Mouse (Mus musculus) 3T3-L1 (cell line): ENCODE measurements around the gene Atg2b.

Experiments
- DNase-seq: peaks from one replicate; pipeline ENCODE4 v3.0.0-alpha.2; 2015; ENCODE audit warnings: low read depth, low spot score

Atg2b gene

DNA sequence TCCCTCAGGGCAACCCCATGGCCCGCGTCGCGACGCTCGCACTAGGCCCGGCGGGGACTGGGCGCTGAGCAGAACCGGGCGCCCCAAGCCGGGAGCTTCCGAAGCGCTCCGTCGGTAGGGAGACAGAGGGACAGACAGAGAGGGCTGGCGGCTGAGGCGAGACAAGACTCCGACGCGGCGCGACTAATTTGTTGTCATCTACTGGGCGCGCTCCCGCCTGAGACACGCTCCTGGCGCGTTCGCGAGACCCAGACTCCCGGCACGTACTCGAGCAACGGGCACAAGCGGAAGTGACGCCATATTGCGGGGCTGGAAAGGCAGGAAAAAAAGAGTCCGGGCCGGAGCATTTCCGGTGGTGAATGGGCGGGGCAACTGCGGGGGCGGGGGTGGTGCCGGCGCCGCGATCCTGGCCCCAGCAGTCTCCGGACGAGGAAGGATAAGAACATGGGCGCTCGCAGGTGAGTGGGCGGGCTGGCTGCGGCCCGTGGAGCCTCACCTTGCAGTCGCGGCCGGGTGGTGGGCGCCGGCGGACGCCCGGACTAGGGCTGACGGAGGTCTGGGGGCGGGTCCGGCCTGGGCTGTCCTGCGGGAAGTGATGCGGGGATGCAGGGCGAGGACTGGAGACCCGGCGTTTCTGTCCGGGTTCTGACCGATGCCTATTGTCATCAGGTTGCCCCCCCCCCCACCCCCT is at the start of gene Atg2b:
Atg2b (minus strand) TSS at position 211 of the 691 bp plus-strand sequence.
- peak; percentile 95 for DNase-seq

DNA sequence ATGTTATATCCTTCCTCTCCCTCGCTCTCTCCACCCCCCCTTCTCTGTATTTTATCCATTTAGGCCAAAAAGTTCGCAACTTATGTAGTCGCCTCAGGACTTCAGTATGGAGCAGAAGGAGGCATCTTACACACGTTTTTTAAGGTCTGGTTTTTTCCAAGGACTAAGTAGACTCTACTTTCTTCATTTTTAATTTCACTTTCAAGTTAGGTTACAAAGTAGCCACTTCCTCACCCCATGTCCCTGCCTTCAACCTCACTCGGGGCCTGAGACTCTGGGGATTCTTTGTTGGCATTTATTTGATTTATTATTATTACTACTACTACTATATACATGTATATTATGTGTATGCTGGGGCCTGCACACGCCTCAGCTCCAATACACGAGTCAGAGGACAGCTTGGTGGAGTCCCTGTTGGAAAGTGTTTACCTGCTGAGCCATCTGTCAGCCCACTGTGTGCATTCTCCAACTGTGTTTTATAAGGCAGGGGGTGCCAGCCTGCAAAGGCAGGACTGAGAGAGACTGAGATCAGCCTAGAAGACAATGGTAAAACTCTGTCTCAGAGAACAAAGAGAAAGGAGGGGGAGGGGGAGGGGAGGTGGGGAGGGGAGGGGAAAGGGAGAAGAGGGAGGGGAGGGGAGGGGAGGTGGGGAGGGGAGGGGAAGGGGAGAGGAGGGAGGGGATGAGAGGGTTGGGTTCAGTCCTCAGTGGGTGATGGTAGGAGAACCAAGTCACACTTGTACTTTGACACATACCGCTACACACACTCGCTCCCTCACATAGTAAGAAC is 48.6 kb upstream of the Atg2b start:
- no peak for DNase-seq

DNA sequence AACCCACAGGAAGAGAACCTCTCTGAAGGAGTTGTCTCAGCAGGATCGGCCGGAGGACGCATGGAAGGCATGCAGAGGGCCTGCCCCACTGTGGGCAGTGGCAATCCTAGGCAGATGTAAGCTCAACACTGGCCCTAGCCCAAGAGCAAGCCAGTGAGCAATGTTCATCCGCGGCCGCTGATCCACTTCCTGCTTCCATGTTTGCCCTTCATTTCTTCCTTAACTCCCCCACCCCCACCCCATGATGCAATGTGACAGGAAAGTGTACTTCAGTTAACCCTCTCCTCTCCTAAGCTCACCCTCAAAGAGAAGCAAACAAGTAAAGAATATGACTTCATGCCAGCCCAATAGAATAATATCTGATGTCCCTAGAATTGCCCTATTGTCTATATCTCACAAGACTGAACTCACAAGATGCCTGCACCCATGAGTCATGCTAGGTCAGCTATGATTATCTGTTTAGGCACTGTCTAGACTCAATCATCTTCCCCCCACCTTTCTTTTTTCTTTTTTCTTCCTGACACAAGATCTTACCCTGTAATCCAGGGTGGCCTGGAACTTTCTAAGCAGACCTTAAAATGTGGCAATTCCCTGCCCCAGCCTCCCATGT is 45.9 kb upstream of the Atg2b start:
- DNase-seq: peak; percentile 23

DNA sequence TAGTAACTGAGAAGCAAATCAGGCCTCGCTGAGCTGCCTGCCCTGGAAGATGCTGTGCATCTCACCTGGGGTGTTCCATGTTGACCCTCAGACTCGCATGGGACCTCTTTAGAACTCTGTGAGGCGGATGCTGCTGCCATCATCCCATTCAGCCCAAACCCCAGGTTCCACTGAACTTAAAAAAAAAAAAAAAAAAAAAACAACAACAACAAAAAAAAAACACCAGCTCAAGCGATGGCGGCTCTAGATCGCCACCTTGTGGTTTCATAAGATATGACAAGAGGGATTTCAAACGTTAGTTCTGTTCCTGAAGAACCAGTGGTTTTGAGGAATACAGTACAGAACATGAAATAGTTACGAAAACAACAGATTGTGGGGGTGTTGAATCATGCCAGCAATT is 43.0 kb upstream of the Atg2b start:
- peak; percentile 77 for DNase-seq

DNA sequence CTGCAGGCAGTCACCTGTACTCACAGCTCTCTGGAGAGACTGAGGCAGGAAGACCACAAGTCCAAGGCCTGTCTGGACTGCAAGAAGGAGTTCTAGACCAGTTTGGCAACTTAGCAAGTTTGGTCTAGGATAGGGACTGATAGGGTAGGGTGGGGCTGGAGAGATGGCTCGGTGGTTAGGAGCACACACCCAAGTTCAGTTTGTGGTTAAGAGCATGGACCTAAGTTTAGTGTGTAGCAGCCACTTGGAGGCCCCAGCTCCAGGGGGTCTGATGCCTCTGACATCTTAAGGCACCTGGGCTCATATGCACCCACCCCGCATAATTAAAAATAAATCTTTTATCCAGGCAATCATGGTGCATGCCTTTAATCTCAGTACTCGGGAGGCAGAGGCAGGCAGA is 42.3 kb upstream of the Atg2b start:
- DNase-seq: no peak

DNA sequence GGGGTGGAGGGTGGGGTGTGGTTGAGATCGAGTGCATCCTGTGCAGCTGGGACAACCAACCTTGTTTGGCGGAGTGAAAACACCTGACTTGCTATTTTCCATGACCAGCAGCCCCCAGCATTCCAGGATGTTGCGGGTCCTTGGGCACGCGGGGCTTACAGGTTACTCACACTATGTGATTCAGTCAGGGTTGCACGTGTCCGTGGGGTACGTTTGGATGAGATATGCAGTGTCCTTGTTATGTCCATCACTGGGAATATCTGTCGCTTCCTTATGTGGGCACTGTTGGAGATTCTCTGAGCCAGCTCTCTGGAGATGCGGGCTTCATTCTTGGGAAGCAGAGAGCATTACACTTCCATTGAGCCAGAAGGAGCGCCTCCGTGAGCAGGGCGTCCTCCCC is 40.7 kb upstream of the Atg2b start:
- no peak for DNase-seq

DNA sequence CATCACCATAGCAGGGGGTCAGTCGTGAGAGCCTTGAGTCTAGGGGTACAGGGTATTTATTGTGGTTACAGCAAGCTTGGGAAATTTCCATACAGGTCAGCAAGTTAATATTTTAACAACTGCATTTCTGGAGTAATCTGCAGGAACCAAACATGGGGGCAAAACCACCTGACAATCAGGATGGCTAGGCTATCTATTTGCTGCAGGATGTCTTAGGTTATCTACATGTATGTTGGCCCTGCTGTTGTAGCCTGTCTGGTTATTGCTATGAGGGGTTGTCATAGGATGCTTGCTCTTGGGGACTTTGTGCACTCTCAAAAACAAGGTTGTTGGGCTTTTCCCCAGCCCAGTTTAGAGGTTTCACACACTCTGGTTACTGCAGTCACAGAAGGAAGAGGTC is 39.6 kb upstream of the Atg2b start:
- no peak for DNase-seq

DNA sequence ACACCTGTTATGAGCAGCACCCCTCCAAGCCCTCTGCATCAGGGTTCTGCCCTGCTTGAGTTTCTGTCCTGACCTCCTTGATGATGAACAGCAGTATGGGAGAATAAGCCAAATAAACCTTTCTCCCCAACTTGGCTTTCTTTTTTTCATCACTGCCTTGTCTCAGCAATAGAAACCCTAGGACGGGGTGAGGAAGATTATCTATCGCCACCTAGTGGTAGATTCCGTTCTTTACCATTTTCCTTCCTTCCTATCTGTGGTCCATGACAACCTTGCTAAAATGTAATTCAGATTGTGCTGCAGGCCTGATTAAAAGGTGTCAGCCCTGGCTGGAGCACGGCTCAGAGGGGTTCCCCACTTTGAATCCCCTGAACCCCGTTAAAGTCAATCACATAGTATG is 37.6 kb upstream of the Atg2b start:
- DNase-seq: peak; percentile 82

DNA sequence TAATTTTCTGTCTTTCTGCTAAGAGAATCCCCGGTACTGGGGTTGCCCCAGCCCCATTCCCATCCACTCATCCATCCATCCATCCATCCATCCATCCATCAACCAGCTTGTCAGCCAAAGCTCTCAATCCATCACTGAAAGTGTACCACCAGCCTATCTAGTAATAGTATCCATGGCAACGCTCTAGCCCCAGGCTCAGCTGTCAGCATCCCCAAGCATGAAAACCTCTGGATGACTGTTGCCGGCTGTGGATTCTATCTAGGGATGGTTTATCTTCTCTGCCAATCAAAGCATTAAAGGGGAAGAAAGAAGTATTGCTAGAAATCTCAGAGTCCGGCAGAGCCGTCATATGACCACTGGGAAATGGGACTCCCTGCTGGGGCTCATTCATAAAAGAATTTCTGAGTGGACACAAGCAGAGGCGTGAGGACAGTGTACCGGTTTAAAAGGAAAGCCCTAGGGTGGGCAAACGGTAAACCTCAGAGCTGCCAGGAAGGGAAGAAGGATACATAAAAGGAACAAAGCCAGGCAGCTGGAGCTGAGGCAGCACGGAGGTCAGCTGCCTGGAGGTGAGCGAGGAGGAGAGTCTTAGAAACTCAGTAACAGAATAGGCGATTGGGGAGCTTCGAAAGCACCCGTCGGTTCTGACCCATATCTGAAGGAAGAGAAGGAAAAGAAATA is 36.6 kb upstream of the Atg2b start:
- no peak for DNase-seq

DNA sequence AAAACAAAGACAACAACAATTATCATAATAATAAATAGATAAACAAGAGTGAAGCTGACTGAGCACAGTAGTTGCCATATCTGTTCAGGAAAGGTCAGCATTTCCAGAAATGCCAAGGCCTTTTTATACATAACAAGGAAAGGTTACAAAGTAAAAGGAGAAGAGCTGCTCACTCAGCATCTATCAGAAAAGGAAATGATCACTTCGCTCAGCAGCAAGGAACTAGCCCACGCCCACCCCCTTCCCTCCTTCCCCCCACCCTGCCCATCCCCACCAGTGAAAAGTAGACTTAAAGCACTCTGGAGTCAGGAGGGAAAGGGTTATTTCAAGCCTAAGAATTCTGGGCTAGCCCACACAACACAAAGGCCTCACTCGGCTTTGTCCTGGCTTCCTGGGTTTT is 35.2 kb upstream of the Atg2b start:
- no peak for DNase-seq

DNA sequence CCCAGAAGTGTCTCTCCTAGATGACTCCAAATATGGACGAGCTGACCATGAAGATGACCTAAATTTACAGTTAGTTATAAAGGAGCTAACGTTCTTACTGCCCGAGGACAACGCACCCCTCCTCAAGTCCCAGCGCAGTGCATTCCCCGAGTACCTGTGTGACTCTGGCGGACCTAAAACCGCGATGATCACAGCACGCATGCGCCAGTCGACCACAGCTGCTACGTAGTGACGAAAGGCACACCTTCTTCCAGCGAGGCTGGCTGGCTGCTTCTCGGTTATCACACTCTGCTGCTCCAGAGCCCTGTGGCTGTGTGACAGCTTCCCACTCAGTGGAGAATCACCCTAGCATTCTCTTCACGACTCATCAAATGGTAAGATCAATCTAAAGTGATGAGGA is 33.6 kb upstream of the Atg2b start:
- no peak for DNase-seq

DNA sequence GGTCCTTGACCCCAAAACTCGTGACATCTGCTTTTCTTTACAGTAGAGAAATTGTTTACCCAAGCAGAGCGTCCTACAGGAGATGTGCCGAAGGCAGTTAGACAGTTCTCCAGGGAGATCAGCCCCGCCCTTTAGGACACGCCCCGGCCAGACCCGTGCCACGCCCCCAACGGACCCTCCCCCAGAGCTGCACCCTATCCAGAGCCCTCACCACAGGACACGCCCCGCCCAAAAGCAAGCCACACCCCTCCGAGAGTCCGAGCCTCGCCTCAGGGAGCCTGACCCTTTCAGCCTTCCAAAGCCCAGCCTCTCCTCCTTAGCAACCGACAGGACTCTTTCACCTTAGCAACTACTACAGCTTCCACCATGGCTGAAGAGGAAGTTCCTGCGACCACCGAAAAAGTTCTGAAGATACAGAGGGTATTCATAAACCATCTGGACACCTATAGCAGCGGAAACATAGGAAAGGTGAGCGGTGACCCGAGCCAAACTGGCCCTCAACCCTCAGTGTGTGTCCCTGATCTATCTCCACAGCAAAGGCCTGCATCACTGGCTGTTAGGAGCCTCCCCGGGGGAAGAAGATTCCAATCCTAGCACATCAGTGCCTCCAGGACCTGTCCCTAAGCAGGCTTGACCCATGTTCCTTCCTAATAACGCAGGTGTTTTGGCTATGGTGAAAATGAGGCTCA is 20.9 kb upstream of the Atg2b start, which contains the start of gene Ak7:
Ak7 (plus strand) TSS at position 178 of the 689 bp plus-strand sequence.
- no peak for DNase-seq

DNA sequence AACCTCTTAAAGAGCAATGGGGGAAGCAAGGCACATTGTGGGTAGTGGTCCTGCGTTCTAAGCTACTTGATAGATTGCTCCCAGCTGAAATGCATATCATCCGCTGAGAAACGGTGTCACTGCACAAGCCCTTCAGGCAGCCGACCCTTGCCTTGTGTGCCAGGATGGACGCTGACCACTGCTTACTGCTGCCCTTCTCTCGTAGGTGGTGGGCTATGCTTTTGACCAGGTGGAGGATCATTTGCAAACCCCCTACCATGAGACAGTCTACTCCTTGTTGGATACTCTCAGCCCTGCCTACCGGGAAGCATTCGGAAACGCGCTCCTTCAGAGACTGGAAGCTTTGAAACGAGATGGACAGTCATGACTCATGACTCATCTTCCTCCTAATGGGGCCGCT is 15.4 kb upstream of the Atg2b start:
- no peak for DNase-seq

DNA sequence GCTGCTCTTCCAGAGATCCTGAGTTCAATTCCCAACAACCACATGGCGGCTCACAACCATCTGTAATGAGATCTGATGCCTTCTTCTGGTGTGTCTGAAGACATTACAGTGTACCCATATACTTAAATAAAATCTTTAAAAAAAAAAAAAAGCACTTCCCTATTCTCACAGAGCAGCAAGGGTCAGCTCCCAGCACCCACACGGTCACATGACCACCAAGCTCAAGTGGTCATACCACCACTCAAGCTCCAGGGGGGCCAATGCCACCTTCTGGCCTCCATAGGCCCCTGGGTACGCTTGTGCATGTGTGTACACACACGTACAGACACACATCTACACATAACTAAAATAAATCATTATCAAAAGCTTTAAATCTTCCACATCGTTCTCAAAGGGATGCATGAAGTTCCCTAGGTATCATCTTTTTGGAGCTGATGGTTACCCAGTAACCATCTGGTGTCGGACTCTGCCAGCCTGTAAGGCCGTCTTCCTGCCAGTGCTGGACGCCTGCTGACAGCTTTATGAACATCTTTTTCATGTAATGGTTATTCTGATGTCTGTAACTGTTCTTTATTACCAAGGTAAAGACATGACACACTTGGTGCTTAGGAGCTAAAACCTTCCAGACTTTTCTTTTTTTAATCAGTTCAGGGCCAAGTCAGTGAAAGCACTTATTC is 12.2 kb upstream of the Atg2b start:
- DNase-seq: no peak

DNA sequence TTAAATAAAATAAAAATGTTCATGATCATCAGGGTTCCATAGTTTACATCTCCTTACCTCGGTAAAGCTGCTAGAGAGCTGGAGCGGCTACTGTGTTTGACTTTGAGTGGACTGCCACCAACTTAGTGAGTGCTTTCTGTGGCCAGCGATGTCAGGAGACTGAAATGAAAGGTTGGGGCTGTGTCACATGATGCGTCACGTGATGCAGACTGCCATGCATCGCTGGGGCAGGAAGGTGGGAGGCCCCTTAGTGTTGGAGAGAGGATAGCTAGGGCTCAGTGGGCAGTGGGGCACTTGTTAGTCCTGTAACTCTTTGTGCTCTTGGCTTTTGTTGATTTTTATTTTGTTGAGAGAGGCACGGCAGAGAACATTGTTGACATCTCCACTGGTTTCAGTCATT is 10.8 kb upstream of the Atg2b start:
- DNase-seq: no peak

DNA sequence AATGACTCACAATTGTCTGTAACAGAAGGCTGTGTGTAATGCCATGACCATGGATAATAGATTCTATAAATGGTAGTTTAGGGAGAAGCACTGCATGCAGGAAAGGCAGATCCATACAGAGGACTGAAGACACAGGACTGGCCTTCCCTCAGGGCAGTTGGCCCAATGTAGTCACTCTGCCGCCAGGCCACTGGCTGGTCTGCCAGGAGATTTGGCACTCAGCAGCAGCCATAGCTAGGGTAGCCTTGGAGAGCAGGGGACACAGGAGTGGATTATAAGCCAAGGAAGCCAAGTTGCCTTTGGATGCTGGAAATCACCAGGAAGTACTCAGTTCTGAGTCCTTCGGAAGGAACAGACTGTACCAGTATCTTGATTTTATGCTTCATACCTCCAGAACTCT is 9.0 kb upstream of the Atg2b start:
- no peak for DNase-seq

DNA sequence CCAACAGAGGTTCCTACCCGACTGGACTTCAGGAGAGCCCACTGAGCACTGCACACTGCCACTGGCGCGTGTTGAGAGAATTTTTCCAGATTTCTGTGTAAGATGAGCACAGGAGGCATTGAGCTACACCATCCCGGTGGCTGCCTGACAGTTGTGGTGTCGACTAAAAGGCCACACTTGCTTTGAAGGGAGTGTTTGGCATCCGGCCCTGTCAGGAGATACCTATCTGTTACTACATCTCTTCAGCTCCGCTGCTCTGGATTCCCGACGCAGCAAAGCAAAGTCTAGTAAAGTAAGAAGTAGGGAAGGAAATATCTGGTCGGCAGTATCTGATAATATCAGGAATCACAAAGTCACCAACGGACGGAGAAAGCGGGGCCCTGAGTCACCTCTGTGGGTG is 4.4 kb upstream of the Atg2b start:
- no peak for DNase-seq

DNA sequence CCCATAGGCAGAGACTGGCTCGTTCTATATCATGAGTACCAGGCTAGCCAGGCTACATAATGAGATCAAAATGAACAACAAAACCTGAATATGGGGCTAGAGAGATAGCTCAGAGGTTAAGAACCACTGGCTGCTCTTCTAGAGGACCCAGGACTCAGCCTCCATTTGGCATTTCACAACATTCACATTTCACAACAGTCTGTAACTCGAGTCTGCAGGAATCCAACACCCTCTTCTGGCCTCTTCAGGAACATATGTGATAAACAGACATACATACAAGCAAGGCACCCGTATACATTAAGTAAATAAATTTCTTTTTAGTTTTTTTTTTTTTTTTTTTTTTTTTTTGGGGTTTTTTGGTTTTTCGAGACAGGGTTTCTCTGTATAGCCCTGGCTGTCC is 3.5 kb upstream of the Atg2b start:
- peak; percentile 42 for DNase-seq

DNA sequence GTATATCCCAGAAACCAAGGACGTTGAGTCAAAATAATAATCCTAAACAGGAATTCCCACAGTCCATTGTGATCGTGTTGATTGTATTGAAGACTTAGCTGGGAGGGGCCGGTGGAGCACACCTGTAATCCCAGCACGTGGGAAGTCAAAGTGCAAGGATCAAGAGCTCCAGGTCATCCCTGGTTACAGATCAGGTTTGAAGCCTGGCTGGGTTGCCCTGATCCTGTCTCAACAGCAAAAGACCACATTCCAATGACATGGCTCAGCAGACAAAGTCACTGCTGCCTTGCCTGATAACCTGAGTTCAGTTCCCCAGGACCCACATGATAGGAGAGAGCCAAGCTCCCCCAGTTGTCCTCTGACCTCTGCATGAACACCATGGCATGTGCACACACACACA is 2.4 kb upstream of the Atg2b start:
- peak; percentile 9 for DNase-seq

DNA sequence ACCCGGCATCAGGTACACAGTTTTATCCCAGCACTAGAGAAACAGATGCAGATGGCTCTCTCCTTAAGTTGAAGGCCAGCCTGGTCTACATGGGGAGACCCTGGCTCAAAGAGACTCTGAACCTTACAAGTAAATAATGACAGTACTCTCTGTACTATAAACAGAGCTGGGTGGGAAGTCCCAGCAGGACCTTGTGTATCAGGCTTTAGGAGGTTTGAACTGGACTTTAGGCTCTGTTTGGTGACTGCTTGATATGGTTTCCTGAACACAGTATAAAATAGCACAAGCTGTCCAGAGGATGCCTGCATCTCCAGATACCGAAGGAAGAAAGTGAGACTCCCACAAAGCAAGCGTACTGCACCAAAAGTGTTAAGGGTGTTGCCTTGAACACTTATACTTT is 1.8 kb upstream of the Atg2b start:
- DNase-seq: no peak
